Mouse (Mus musculus): Measurements from ENCODE around the gene Lag3. TPM values are rescaled to one million over a fixed set of nuclear protein-coding genes. Genes with fewer than 3 reads are reported as not detected.

Gene Lag3
- total RNA-seq (2015) (1.2 TPM in 2 replicates), total RNA-seq (2017) (0.44 and 1.4 TPM in 2 replicates)

- ATAC-seq (ENCODE audit: poor library complexity, severe bottlenecking) = peak; percentile 24; the same call in 1 of the 2 replicates
These were observed at the start of gene Lag3 for GRCm38 (mm10) chr6:124911533-124912218. Lag3 (minus strand) TSS chr6:124911705.

DNA sequence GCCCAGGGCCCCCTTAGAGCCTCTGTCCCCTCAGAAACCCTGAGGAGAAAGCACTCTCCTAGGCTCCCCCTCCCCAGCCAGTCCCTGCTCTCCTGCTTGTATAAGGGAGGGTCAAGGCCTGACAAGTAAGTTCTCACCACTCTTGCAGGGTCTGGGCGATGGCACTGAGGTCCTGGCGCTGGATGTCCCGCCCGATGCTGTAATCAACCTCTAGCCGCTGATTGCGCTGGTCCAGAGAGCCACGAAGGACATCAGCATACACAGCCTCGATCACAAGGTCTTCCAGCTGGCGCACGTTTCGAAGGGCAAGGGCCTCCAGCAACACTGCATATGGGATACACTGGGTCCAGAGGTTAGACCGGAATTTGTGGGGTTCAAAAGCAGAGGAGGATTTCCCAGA lies 49.5 kb upstream of the Lag3 start:
- ATAC-seq (ENCODE audit: poor library complexity, severe bottlenecking) = no peak

DNA sequence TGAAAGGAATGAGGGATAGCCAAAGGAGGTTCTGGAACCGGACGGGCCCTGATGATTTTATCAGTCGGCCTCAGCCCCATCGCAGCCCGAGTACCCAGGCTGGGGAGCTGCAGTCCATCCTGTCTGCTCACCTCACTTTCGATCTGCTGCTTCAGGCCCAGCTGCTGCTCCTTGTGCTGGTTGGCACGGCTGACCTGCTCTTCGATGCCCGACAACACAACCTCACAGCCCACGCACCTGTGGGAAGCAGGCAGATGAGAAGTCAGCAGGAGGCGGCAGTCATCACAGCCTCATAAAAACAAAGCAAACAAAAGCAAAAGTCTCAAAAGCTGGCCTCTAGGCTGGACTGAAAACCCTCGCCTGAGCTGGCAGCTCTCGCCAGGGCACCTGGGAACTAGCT lies 48.5 kb upstream of the Lag3 start:
- ATAC-seq (ENCODE audit: poor library complexity, severe bottlenecking) = no peak

DNA sequence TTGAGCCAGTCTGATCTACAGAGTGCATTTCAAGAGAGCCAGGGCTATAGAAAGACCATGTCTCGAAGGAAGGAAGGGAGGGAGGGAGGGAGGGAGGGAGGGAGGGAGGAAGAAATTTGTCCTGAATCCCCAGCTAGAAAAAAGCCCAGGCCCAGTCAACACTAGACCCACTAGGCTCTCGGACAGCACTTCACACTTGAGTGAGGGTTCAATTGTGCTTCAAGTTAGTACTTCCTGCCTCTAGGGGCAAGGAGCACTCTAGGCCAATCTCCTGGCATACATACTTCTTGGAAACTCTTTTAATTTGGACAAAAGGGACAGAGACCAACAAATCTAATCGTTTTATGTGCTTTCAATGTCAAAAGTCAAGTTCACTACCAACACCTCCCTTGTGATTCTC lies 46.6 kb upstream of the Lag3 start:
- ATAC-seq (ENCODE audit: poor library complexity, severe bottlenecking) = no peak

DNA sequence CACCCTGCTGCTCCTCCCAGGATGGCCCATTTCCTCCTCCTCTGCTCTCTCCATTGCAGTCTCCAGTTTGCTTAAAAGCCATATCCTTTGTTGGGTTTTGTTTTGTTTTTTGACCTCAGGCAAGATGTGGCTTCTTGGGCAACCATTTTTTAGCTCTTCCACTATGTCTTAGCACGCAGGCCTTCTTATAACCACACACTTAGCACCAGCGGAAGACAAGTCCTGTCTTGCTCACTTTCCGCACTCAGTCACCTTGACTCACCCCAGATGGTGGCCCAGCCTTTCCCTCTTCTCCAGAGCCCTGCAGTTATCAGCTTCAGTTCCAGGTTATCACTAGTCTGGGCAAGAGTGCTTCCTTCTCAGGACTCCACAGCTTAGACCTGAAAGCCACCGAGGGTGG lies 43.7 kb upstream of the Lag3 start:
- ATAC-seq (ENCODE audit: poor library complexity, severe bottlenecking) = no peak

DNA sequence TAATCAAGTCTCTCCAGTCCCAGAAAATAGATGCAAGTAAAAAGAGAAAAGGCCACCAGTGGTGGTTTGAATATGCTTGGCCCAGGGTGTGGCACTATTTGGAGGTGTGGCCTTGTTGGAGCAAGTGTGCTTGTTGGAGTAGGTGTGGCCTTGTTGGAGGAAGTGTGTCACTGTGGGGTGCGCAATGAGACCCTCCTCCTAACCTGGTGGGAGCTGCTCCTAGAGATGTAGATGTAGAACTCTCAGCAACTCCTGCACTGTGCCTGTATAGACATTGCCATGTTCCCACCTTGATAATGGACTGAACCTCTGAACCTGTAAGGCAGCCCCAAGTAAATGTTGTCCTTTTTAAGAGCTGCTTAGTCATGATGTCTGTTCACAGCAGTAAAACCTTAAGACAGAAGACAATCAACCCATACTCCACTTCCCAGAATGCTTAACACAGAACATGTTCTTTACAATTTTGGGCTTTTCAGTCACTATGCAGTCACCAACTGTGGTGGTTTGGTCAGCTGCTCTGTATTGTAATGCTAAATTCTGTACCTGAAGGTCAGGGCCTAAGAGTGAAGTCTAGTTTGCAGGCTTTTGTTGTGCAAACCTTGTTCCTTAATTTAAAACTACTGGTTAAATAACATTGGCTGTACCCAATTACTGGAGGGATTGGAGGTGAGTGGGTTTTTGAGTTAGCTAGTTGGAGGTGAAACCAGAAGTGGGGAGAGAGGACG lies 42.6 kb upstream of the Lag3 start:
- no peak for ATAC-seq (ENCODE audit: poor library complexity, severe bottlenecking)

DNA sequence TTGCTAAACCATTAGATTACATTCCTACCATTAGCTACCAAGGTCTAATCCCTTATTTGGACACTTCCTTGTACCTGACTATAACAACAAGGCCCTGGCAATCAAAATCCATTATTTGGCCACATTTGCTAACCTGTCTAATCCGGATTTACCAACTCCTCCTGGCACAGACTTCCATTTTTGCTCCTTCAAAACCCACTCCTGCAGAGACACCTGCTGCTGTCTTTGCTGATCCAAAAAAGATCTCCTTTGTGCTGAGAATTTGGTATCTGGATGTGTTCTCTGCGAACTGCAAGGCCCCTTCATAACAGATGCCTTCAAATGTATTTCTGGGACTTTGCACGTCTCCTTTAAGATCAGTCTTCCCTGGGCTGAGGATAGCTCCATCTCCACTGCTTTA lies 32.0 kb upstream of the Lag3 start:
- ATAC-seq (ENCODE audit: poor library complexity, severe bottlenecking) = no peak

GRCm38 (mm10) chr6:124941679-124942078 lies 30.2 kb upstream of the Lag3 start:
- no peak for ATAC-seq (ENCODE audit: poor library complexity, severe bottlenecking)

- ATAC-seq (ENCODE audit: poor library complexity, severe bottlenecking) = no peak
These were observed 27.0 kb upstream of the Lag3 start for GRCm38 (mm10) chr6:124938554-124938953.

DNA sequence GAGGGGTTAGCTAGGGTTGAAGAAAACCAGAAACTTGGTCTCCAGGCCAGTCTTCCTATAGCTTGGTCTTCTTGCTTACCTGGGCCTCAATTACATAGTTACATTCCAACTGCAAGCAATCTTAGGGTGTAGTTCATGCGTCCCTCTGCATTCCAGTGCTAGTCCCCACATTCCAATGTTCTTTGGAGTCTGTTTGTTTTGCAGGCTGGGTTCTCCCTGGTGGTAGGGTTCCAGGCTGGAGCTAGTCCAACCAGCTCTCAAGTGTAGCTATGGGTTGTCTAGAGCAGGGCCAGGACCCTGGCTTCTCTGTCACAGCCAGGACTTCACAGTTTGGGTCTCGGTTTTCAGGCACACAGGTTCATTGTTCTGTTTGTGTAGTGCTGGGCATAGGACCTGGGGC lies 26.0 kb upstream of the Lag3 start:
- no peak for ATAC-seq (ENCODE audit: poor library complexity, severe bottlenecking)

DNA sequence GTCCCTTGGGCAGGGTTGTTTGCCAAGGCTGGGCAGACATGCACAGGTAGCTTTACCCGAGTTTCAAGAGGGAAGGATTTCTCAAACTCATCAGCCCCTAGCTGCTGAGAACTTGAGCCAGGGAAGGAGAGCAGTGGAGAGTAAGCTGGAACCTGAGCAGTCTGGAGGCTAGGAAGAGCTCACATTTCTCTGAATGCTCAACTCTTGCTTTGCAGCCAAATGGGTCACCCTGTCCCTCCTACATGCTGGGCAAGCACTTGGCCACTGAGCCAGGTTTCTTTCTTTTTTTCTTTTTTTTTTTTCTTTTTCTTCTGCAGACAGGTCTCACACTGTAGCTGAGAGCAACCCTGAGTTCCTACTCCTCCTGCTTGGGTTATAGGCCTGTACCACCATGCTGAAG lies 25.2 kb upstream of the Lag3 start:
- ATAC-seq (ENCODE audit: poor library complexity, severe bottlenecking) = no peak

DNA sequence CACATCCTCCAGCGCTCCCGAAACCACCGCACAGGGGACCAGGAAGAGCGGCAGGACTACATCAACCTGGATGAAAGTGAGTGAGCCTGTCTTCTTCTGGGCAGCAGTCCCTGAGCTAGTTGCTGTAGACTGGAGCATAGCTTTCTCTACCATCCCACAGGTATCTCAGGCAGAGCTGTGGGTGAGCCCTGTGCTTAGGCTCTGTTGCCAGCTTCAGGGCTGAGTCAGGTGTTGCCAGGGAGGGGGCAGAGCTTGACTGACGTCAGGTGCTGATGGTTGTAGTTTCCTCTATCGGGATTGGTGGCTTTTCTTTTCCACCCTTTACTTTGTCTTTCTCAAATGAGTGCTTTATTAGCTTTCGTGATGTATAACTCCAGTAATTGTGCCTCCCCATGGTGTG lies 23.2 kb upstream of the Lag3 start:
- no peak for ATAC-seq (ENCODE audit: poor library complexity, severe bottlenecking)

- ATAC-seq (ENCODE audit: poor library complexity, severe bottlenecking) = no peak
These were observed 21.6 kb upstream of the Lag3 start for GRCm38 (mm10) chr6:124933127-124933526.

DNA sequence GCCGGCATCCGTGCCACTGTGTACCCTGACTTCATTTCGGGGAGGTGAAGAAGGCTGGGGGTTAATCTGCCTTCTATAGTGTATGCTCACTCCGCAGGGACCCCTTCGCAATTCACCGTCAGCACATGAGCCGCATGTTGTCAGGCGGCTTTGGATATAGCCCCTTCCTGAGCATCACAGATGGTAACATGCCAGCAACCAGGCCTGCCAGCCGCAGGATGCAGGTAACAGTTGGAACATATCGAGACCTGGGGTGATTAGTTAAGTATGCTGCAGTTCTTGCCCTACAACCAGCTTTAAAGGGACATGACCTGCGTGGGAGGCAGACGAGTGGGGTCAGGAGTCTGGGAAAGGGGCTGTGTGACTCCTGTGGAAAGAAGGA lies 20.8 kb upstream of the Lag3 start:
- ATAC-seq (ENCODE audit: poor library complexity, severe bottlenecking) = no peak

DNA sequence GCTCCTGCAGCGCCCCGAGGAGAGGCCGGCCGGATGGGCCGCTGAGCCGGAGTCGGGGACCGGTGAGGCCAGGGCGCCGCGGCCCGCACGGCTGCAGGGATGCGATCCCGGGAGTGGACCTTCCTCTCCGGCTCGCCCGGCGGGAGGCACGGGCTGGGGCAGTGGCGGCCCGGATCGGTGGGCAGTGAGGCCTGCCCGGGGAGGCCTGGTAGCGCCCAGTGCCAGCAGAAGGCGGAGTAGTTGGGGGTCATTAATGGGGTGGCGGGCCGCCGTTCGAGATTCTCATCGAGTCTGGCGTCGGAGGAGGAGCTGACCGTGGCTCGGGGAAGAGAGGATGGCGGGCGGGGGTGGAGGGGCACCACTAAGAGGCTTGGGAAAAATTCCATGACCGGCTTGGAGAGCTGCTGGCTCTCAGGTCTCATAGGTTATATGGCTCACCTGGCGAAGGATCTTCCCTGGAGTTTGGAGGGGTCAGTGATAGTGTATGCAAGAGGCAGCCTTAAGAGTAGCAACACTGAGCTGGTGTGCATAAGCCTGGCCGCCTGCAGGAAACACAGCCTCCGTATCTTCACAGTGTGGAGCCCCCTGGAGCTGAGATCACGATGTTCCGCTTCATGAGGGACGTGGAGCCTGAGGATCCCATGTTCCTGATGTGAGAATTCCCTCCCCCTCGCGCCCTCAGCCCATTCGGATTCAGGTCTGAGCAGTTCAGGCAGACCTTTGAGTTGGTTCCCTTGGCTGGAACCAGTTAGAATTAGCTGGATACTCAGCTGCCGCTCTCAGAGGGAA lies 20.2 kb upstream of the Lag3 start:
- no peak for ATAC-seq (ENCODE audit: poor library complexity, severe bottlenecking)

GRCm38 (mm10) chr6:124930754-124931524 lies 19.4 kb upstream of the Lag3 start, which contains the start of gene Mlf2:
Mlf2 (plus strand) TSS chr6:124931386.
- peak; percentile 90 for ATAC-seq (ENCODE audit: poor library complexity, severe bottlenecking)

DNA sequence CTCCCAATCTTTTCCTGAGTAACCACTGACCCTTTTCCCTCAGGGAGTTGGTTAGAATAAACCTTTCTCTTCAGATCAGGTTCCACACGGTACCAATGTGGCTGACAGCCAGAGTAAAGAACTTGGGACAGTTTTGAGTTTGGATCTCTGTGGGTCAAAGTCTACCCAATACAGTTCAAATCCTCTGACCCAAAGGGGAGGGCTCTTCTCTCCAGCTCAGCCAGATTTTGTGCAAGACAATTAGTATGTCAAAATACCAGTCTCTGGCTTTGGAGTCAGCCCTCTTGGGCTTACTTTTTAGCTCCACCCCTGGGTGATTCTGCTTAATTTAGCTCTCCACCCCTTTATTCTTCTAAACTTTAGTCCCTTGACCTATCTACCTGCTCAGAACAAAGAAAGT lies 18.7 kb upstream of the Lag3 start:
- ATAC-seq (ENCODE audit: poor library complexity, severe bottlenecking) = 0 out of 2 replicates have a peak, but pooled peaks have one; percentile 0

DNA sequence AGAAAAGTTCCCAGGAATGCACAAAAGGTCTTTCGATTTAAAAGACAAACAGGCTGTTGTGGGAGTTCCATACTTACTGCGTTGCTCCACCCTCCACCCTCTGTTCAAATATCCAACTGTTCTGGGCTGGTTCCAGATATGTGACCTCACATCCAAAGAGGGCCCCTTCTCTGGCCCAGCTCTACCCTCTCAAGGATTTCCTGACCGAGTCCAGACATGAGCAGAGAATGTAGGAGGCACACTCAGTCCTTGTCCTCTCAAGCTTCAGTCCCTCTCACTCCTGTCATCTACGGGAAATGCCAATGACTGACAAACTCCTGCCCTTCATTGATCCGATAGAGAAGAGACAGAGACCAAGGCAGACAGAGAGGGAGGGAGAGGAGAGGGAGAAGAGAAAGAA lies 14.4 kb upstream of the Lag3 start:
- no peak for ATAC-seq (ENCODE audit: poor library complexity, severe bottlenecking)

GRCm38 (mm10) chr6:124925173-124925793 lies 13.8 kb upstream of the Lag3 start:
- ATAC-seq (ENCODE audit: poor library complexity, severe bottlenecking) = no peak

- peak; percentile 49 for ATAC-seq (ENCODE audit: poor library complexity, severe bottlenecking)
These were observed 10.0 kb upstream of the Lag3 start for GRCm38 (mm10) chr6:124921539-124921938.
